In genomic region chr13:84192723-84193122, GRCm38 (mm10) we compare ENCODE assay signal across 35 mouse cellular contexts.
"Had no signal": no experiment of that assay in that cellular context is flagged by ENCODE, and none has a peak within 500 bp of the region (broad histone marks: within the 10 kb centered on the region; RNA-seq: fewer than 3 reads in every experiment).

No protein-coding gene starts in this region.

- H3K4me1 ChIP-seq: heart, embryonic 12.5 days; heart, embryonic 13.5 days; heart, embryonic 15.5 days; hindbrain, embryonic 10.5 days; hindbrain, embryonic 12.5 days; hindbrain, embryonic 13.5 days; hindbrain, embryonic 15.5 days; intestine, embryonic 15.5 days; kidney, embryonic 15.5 days had no signal

- DNase-seq: heart, postnatal 10 days; heart, postnatal 14 days; heart, postnatal 36 days; heart, postnatal 4 days; kidney, adult 11 months; kidney, adult 18-20 months; kidney, adult 2 months; kidney, adult 8-10 months; kidney, adult 9 months; kidney, postnatal 10 days; kidney, postnatal 14 days; kidney, postnatal 25 days; kidney, postnatal 36 days; kidney, postnatal 4 days; layer of hippocampus, adult 9-11 months; layer of hippocampus, postnatal 36 days had no signal

- H3K9me3 ChIP-seq: heart, embryonic 12.5 days; heart, embryonic 13.5 days; heart, embryonic 15.5 days; hindbrain, embryonic 10.5 days; hindbrain, embryonic 12.5 days; hindbrain, embryonic 13.5 days; hindbrain, embryonic 15.5 days; intestine, embryonic 15.5 days; kidney, embryonic 15.5 days had no signal

- H3K4me3 ChIP-seq: heart, embryonic 12.5 days; heart, embryonic 13.5 days; heart, embryonic 15.5 days; hindbrain, embryonic 10.5 days; hindbrain, embryonic 12.5 days; hindbrain, embryonic 13.5 days; hindbrain, embryonic 15.5 days; intestine, embryonic 15.5 days; kidney, embryonic 15.5 days; layer of hippocampus, adult 2 months; left cerebral cortex, adult 2 months had no signal

- H3K27me3 ChIP-seq: heart, embryonic 12.5 days; heart, embryonic 13.5 days; heart, embryonic 15.5 days; hindbrain, embryonic 12.5 days; hindbrain, embryonic 13.5 days; hindbrain, embryonic 15.5 days; intestine, embryonic 15.5 days; kidney, embryonic 15.5 days had no signal

- H3K4me2 ChIP-seq: heart, embryonic 11.5 days; heart, embryonic 12.5 days; heart, embryonic 13.5 days; heart, embryonic 15.5 days; hindbrain, embryonic 12.5 days; hindbrain, embryonic 13.5 days; hindbrain, embryonic 14.5 days; hindbrain, embryonic 15.5 days; intestine, embryonic 15.5 days; kidney, embryonic 15.5 days had no signal

- H3K36me3 ChIP-seq: heart, embryonic 12.5 days; heart, embryonic 13.5 days; heart, embryonic 15.5 days; hindbrain, embryonic 10.5 days; hindbrain, embryonic 12.5 days; hindbrain, embryonic 13.5 days; hindbrain, embryonic 15.5 days; intestine, embryonic 15.5 days; kidney, embryonic 15.5 days had no signal

- ATAC-seq: hindbrain, embryonic 16.5 days; hindbrain, postnatal 0 days; inflammation-experienced regulatory T-cells, adult 6 months; intestine, embryonic 15.5 days; intestine, embryonic 16.5 days; intestine, postnatal 0 days had no signal

- H3K27ac ChIP-seq: heart, embryonic 13.5 days; heart, embryonic 15.5 days; hindbrain, embryonic 10.5 days; hindbrain, embryonic 12.5 days; hindbrain, embryonic 13.5 days; hindbrain, embryonic 14.5 days; hindbrain, embryonic 15.5 days; hindbrain, postnatal 0 days; intestine, embryonic 15.5 days; kidney, embryonic 15.5 days; kidney, postnatal 0 days; layer of hippocampus, adult 2 months; left cerebral cortex, adult 2 months had no signal

- H3K9ac ChIP-seq: heart, embryonic 12.5 days; heart, embryonic 13.5 days; heart, embryonic 15.5 days; hindbrain, embryonic 12.5 days; hindbrain, embryonic 13.5 days; hindbrain, embryonic 14.5 days; hindbrain, embryonic 15.5 days; intestine, embryonic 15.5 days; kidney, embryonic 15.5 days had no signal
